Mouse (Mus musculus): ENCODE measurements around the gene Gm45521.

Gm45521 gene

DNA sequence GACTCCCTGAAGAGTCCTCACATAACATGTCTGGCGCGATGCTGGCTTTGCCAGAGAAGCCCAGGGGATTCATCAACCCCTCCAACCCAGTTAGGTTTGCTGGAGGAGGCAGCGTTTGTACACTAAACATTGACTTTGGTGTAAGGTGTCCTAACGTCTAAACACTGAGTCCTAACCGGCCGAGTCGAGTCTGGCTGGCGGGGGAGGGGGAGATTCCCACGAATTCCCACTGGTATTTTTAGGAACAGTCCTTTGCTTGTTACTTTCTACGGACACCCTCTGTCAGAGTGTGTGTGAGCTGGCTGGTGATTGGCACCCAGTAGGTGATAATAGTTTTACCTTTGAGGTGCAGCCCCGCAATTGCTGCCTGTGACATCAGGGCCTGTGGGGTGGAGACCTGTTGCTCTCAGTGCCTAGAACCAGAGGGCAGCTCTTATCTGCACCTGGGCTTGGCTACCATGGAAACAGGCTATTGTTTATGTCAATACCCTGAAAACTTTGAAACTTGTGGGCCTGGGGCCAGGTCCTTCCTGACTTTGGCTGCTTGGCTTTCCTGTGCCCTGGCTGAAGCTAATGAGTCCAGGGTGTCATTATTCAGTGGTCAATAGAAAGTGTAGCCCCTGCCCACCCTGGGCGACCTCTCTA is 4.4 kb upstream of the Gm45521 start:
- DNase-seq (ENCODE audit: low read depth, low spot score), result peak; percentile 52

DNA sequence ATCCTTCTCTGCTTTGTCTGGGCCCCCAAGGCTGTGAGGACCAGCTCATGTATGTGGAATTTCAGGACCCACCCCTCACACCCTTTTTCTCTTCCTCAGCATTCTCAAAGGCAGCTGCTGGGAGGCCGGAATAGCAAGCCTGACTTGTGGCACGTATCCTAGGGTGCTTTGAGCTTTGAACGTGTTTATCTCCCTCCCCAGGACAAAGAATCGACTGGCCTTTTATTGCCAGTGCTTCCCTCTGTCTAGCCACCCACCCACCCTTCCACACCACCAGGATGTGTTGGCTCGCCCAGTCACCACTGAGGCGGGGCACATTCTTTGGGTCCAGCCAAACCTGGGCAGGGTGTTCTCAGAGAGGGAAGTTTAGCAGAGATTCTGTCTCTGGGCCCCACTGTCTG is 3.0 kb upstream of the Gm45521 start:
- peak; percentile 75 for DNase-seq (ENCODE audit: low read depth, low spot score)

DNA sequence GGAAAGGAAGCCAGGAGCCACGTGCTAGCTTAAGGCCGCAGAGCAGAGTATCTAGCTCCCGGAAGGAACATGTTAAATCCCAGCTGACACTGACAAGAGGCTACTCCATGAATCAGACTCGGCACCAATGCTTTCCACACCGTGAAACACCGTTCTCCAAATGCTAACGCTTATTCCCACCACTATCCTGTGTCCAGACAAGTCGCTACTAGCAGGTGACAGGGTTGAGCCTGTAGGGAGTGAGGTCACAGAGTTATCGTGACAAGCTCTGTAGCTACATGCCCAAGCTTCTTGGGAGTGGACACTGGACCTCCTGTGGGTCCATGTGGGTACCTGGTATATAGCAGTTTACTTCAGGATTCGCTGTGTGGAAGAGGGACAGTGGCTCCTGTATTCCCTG is 661 bp upstream of the Gm45521 start:
- no peak for DNase-seq (ENCODE audit: low read depth, low spot score)

GRCm38 (mm10) chr14:7960616-7961015 is 3.5 kb downstream of the Gm45521 start:
- no peak for DNase-seq (ENCODE audit: low read depth, low spot score)

GRCm38 (mm10) chr14:7961714-7962113 is 4.6 kb downstream of the Gm45521 start:
- DNase-seq (ENCODE audit: low read depth, low spot score), result peak; percentile 75

DNA sequence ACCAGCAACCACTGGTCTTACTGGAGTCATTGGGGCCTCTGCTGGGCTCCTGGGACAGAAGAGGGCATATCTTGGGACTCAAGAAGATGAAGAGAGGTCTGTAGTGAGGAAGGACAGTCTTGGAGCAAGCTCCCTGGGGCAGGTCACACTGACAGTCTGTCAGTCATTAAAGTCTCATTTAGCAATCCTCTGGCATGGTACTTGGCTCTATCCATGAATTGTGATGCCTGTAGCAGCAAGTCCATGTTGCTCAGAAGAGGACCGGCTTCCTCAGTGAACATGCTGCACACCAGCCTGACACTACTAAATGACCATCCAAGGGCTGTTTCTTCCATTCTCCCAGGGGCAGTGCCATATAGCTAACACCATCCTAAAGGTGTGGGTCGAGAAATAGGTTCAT is 5.5 kb downstream of the Gm45521 start:
- no peak for DNase-seq (ENCODE audit: low read depth, low spot score)

- no peak for DNase-seq (ENCODE audit: low read depth, low spot score)
Observed at GRCm38 (mm10) chr14:7963160-7963559, 6.1 kb downstream of the Gm45521 start.

DNA sequence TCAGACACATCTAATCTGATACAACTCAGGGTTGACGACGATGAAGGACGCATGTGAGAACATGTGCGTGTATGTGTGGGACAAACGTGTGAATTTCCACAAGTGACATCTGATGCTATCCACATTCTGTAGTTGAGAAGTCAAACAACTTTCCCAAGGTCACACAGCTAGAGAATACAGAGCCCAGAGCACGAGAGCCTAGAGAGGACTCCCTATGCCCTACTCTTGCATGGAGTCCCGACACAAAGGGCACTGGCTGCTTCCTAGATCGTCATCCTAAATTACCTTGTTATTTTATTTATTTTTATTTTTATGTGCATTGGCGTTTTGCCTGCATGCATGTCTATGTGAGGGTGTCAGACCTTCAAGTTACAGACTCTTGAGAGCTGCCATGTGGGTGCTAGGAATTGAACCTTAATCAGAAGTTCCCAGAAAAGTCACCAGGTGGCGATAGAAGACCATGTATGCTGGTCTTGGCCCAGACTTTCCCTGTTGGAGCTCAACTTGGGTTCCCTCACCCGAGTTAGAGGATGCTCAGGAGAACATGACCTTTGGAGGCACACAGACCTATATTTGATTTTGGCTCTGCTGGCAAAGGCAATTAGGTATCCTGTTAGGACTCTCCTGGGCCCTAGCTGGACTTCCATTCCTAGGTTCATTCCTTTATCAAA is 7.3 kb downstream of the Gm45521 start:
- peak; percentile 83 for DNase-seq (ENCODE audit: low read depth, low spot score)

GRCm38 (mm10) chr14:7971889-7972493 is 14.9 kb downstream of the Gm45521 start:
- DNase-seq (ENCODE audit: low read depth, low spot score), result no peak

DNA sequence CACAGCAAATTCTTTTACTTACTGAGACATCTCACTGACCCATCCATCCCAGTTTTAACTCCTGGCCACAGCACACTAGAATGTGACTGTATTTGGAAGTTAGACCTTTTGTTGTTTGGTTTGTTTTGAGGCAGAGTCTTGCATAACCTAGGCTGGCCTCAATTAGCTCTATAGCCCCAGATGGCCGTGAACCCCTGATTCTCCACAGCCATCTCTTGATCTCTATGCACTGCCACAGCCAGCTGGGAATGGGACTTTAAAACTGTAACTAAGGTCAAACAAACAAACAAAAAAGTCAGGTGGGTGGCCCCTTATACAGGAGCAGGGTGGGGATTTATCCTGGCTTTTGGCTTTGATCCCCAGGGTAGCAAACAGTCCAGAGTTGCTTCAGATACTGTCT is 17.6 kb downstream of the Gm45521 start:
- DNase-seq (ENCODE audit: low read depth, low spot score), result no peak

DNA sequence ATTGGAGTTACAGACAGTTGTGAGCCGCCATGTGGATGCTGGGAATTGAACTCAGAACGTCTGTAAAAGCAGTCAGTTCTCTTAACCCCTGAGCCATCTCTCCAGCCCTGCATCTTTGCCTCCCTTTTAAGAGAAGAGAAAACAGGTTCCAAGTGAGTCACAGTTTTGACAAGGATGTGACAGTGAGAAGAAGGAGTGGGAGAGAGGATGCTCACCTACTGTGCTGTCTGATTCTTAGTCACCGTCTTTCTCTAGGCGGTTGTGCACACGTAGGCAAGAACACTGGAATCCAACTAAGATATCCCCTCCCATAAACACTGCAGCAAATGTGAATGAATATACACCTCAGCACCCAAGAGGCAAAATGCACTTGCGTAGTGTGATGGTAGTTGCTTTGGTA is 18.1 kb downstream of the Gm45521 start:
- no peak for DNase-seq (ENCODE audit: low read depth, low spot score)

DNA sequence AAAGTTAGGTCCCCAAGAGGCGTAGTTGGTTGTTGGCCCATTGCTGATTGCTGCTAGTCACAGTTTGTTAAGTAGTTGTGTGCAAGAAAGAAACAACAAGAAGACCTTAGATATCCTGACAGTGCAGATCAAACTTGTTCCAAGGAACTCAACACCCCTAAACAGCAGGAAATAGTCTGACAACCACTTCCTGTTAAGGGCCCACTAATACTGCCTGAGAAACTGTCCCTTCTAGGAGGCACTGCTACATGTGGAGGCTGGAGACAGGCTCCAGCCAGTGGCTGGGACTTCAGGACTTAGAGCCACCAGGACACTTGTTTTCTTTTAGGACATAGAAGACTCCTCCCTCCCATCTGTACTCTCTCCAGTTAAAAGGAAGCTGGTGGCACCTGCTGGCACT is 20.4 kb downstream of the Gm45521 start:
- DNase-seq (ENCODE audit: low read depth, low spot score), result no peak

DNA sequence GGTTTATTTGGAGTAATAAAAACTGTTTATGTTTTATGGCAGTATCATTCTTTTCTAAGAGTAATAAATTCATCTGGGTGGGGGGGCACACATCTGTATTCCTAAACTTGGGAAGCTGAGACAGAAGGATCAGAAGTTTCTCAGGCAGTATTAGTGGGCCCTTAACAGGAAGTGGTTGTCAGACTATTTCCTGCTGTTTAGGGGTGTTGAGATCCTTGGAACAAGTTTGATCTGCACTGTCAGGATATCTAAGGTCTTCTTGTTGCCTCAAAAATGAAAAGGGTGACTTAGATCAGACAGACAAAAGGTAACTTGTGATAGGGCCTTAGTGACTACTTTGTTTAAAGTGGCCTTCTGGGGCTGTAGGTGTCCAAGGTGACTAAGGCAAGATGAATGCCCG is 21.1 kb downstream of the Gm45521 start:
- no peak for DNase-seq (ENCODE audit: low read depth, low spot score)

DNA sequence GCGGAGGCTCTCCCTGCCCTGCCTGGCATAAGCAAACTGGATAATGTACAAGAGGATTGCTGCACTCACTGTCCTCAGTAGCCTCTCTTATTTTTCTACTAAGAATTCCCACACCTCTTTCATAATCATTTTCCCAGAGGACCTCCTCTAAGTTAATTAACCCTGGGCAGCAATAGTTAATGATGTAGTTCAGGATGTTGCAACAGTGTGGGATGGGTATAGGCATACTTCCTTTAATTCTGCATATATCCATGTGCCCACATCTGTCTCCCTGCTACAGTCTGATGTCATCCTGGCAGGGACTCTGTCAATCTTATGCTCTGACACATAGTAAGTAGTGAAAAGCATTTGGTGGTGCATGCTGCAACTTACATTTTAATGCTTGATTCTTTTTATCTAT is 24.1 kb downstream of the Gm45521 start:
- DNase-seq (ENCODE audit: low read depth, low spot score), result no peak

DNA sequence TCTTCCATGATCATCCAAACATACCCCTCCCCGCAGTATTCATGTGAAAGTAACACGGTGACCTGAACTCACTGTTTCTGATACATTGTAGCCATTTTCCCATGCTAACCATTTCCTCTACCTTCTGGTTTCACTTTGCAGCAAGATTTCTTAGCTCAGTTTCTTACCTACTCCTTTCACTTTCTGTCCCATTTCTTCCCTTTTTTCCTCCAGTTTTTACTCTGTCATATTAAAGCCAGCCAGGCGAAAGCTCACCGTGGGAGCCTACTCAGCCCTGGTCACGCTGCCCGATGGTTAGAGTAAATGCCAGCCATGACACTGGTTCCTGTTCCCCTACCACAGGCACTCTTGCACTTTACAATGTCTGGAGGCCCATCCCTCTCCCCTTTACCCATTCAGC is 29.8 kb downstream of the Gm45521 start:
- no peak for DNase-seq (ENCODE audit: low read depth, low spot score)

GRCm38 (mm10) chr14:7989371-7989770 is 32.3 kb downstream of the Gm45521 start:
- DNase-seq (ENCODE audit: low read depth, low spot score), result no peak

GRCm38 (mm10) chr14:7989961-7990360 is 32.9 kb downstream of the Gm45521 start:
- no peak for DNase-seq (ENCODE audit: low read depth, low spot score)

DNA sequence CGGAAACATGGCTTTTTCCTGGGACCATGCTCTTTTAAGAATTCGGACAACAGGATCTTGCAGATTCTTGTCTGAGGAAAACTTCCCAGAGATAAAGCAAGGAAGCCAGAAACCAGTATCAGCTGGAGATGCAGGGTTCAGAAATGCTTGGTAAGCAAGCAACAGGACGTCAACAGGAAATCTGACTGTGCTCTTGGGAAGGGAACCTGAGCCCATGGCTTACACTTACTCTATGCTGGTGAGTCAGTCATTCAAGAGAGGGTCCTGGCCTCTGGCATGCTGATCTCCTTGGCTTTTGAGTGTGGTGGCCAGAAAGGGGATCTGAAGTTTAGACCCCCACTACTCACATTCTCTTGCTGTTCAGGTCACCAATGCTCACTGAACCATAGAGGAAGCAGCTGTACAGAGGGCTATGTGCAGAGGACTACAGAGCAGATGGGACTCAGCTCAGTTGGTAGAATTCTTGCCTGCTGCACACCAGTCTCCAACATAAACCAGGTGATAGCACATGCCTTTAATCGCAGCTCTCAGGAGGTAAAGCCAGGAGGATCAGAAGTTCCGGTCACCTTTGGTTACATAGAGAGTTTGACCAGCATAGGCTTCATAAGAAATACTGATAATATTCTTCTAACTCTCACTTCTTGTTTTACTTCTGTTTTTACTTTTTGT is 34.2 kb downstream of the Gm45521 start:
- DNase-seq (ENCODE audit: low read depth, low spot score), result no peak

- DNase-seq (ENCODE audit: low read depth, low spot score), result no peak
Observed at GRCm38 (mm10) chr14:7992158-7992557, 35.1 kb downstream of the Gm45521 start.

DNA sequence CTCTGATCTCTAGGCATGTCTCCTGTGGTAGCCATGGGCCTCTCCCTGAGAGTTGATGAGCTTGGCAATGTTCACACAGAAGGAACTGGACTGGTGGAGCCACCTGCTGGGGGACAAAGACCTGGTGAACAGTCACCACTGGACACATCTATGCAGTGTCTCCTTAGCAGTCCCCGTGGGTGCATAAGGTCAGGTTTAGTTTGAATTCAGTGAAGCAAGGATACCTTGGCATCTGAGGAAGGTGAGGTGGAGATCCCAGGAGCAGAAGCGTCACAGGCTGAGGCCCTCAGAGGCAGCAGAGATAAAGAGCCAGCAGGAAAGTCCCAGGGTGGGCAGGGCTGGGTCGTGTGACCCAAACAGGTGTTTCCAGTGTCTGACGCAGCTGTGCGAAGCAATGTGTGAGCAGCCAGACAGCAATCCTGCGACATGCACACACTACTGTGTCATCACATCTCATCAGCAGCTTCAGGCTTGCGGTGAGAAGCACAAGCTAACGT is 37.2 kb downstream of the Gm45521 start, which contains the start of gene Dnase1l3:
TSS of gene Dnase1l3 (minus strand) at position 303 of the 497 bp plus-strand sequence.
- peak; percentile 33 for DNase-seq (ENCODE audit: low read depth, low spot score)

DNA sequence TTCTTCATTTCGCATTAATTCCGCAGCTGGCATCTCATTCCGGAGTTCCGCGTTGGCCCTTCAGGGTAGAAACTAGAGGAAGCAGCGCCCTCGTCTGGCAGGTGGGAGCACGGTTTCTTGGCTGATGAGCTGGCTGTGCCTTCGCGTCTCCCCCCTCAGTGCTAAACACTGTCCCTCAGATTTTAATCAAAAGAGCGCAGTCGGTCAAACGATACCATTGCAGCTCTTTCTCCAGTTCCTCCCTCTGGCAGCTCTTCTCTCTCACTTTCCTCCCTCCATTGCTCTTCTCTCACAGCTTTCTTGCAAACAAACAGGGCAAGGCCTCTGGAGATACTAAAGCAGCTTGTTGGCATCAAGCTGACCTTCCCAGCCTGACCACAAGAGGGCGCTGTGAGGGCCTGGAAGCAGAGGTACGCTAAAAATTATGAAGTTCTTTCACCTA is 40.2 kb downstream of the Gm45521 start:
- peak; percentile 51 for DNase-seq (ENCODE audit: low read depth, low spot score)

- peak; percentile 69 for DNase-seq (ENCODE audit: low read depth, low spot score)
Observed at GRCm38 (mm10) chr14:7999030-7999429, 41.9 kb downstream of the Gm45521 start.
